Mouse (Mus musculus) bone marrow macrophage, adult 2 months (primary cell): ENCODE data around the gene Zfp512b.

Experiments used
- CTCF ChIP-seq: IDR thresholded peaks from 2 replicates; pipeline ENCODE4 v1.5.1; 2012; ENCODE audit warnings: low read depth, mild to moderate bottlenecking, low read length, moderate library complexity
- POLR2A ChIP-seq: IDR thresholded peaks from 2 replicates; pipeline ENCODE4 v1.6.1; 2012; ENCODE audit warnings: mild to moderate bottlenecking, low read depth, low read length, borderline replicate concordance

DNA sequence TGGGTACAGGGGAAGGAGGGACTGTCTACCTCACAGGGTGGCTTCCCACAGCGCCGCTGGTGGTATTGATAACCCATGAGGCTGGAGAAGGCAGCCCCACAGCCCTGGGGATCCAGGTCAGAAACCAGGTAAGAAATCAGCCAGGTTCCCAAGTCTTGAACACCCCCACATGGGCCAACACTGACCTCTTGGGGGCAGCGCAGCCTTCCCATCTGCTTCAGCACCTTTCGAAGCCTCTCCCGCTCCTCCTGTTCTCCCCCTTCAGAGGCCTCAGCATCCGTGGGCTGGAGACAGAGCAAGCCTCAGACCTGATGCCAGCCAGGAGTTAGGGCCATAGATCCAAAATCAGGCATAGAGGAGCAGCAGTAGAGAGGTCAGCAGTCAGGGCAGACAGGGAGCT is 4.8 kb downstream of the Zfp512b start:
- no peak for TF ChIP-seq CTCF
- no peak for TF ChIP-seq POLR2A
